Mouse (Mus musculus) T-cell, adult 66 days (primary cell): ENCODE data around the gene Eno3. TPM values are rescaled to one million over a fixed set of nuclear protein-coding genes. Genes with fewer than 3 reads are reported as not detected.

Source experiments
- total RNA-seq, 2 experiments: library from RNA; stranded (reverse); gene quantifications; 3 replicates in 1 of 2; 4 replicates in 1 of 2; pipeline ENCODE4 v1.2.4; 2023

Gene Eno3
- 10 to 100 TPM; 30.7 to 31.4 TPM for total RNA-seq

GRCm38 (mm10) chr11:70656964-70657363 is at the start of gene Eno3:
Eno3 (plus strand) TSS chr11:70657202.

GRCm38 (mm10) chr11:70615516-70616093 is 41.4 kb upstream of the Eno3 start, which contains the start of gene 4930544D05Rik:
4930544D05Rik (plus strand) TSS chr11:70615848.

GRCm38 (mm10) chr11:70619101-70619500 is 37.9 kb upstream of the Eno3 start, which contains the start of gene Chrne:
Chrne (minus strand) TSS chr11:70619216.

GRCm38 (mm10) chr11:70638714-70639278 is 18.2 kb upstream of the Eno3 start, which contains the start of gene Gp1ba:
Gp1ba (plus strand) TSS chr11:70639122.

GRCm38 (mm10) chr11:70646691-70647650 is 10.0 kb upstream of the Eno3 start, which contains the start of the genes Rnf167 and Slc25a11:
Rnf167 (plus strand) TSS chr11:70647235.
Slc25a11 (minus strand) TSS chr11:70647479.

GRCm38 (mm10) chr11:70654198-70654922 is 2.6 kb upstream of the Eno3 start, which contains the start of gene Pfn1:
Pfn1 (minus strand) TSS chr11:70654644.

GRCm38 (mm10) chr11:70668771-70669505 is 11.9 kb downstream of the Eno3 start, which contains the start of gene Spag7:
Spag7 (minus strand) TSS chr11:70669416.

GRCm38 (mm10) chr11:70687601-70688199 is 30.7 kb downstream of the Eno3 start, which contains the start of gene Camta2:
Camta2 (minus strand) TSS chr11:70688105.

GRCm38 (mm10) chr11:70699722-70700556 is 42.9 kb downstream of the Eno3 start, which contains the start of the genes Inca1 and Kif1c:
Inca1 (minus strand) TSS chr11:70700155.
Kif1c (plus strand) TSS chr11:70700548.

Other genes starting within 250 kb of the Eno3 start
- gene Pelp1, start 247.2 kb upstream of the Eno3 start, total RNA-seq = 10 to 100 TPM; 25.7 to 30.0 TPM
- 100 to 1,000 TPM; 318 to 334 TPM for gene Arrb2, start 224.6 kb upstream of the Eno3 start, total RNA-seq
- gene Med11, start 205.3 kb upstream of the Eno3 start, total RNA-seq = 10 to 100 TPM; 40.1 to 41.8 TPM
- 1 to 10 TPM in 1 of 2 experiments, under 1 TPM in 1; 0.71 to 1.6 TPM for gene Zmynd15, start 197.8 kb upstream of the Eno3 start, total RNA-seq
- gene Cxcl16, start 197.2 kb upstream of the Eno3 start, total RNA-seq = under 1 TPM in 1 of 2 experiments, not detected in 1; 0.76 TPM
- not detected for gene Tm4sf5, start 152.0 kb upstream of the Eno3 start, total RNA-seq
- gene Vmo1, start 142.6 kb upstream of the Eno3 start, total RNA-seq = not detected
- gene Gltpd2, start 138.0 kb upstream of the Eno3 start, total RNA-seq = not detected
- gene Psmb6, start 131.8 kb upstream of the Eno3 start, total RNA-seq = 100 to 1,000 TPM; 130 to 135 TPM
- not detected for gene Gm40193, start 124.3 kb upstream of the Eno3 start, total RNA-seq
- gene Pld2, start 117.1 kb upstream of the Eno3 start, total RNA-seq = 1 to 10 TPM; 4.8 to 5.4 TPM
- 100 to 1,000 TPM; 172 to 178 TPM for gene Mink1, start 94.3 kb upstream of the Eno3 start, total RNA-seq
- gene 4930544D05Rik, start 41.4 kb upstream of the Eno3 start, total RNA-seq = 1 to 10 TPM; 2.6 to 3.3 TPM
- gene Chrne, start 38.0 kb upstream of the Eno3 start, total RNA-seq = 1 to 10 TPM; 3.3 to 4.4 TPM
- gene Gp1ba, start 18.1 kb upstream of the Eno3 start, total RNA-seq = not detected
- 100 to 1,000 TPM; 234 to 250 TPM for gene Rnf167, start 10.0 kb upstream of the Eno3 start, total RNA-seq
- gene Slc25a11, start 9.7 kb upstream of the Eno3 start, total RNA-seq = 10 to 100 TPM; 64.3 to 67.8 TPM
- gene Pfn1, start 2.6 kb upstream of the Eno3 start, total RNA-seq = 1,000 to 10,000 TPM; 1,694 to 1,755 TPM
- gene Spag7, start 12.2 kb downstream of the Eno3 start, total RNA-seq = 10 to 100 TPM; 32.6 to 35.8 TPM
- 10 to 100 TPM; 43.9 to 48.0 TPM for gene Camta2, start 30.9 kb downstream of the Eno3 start, total RNA-seq
- under 1 TPM; 0.47 to 0.53 TPM for gene Inca1, start 43.0 kb downstream of the Eno3 start, total RNA-seq
- 10 to 100 TPM; 29.5 to 33.2 TPM for gene Kif1c, start 43.3 kb downstream of the Eno3 start, total RNA-seq
- 1 to 10 TPM; 3.3 to 4.7 TPM for gene Zfp3, start 107.0 kb downstream of the Eno3 start, total RNA-seq
- not detected for gene Scimp, start 155.4 kb downstream of the Eno3 start, total RNA-seq
- 10 to 100 TPM; 37.8 to 41.6 TPM for gene Rabep1, start 187.6 kb downstream of the Eno3 start, total RNA-seq